Mouse (Mus musculus) gastrocnemius, adult 18-20 months (tissue): ENCODE data around the gene Snap47. TPM values are rescaled to one million over a fixed set of nuclear protein-coding genes. Genes with fewer than 3 reads are reported as not detected.

Experiments used
- DNase-seq: peaks from one replicate; pipeline ENCODE4 v3.0.0; 2021; ENCODE audit warnings: low spot score
- total RNA-seq, 2 experiments: library from RNA; stranded (reverse); gene quantifications; 2 replicates each; pipeline ENCODE4 v1.2.3; 2021

Gene Snap47
- total RNA-seq, 2 experiments from 2014 or later: 23.9 to 24.2 TPM

DNA sequence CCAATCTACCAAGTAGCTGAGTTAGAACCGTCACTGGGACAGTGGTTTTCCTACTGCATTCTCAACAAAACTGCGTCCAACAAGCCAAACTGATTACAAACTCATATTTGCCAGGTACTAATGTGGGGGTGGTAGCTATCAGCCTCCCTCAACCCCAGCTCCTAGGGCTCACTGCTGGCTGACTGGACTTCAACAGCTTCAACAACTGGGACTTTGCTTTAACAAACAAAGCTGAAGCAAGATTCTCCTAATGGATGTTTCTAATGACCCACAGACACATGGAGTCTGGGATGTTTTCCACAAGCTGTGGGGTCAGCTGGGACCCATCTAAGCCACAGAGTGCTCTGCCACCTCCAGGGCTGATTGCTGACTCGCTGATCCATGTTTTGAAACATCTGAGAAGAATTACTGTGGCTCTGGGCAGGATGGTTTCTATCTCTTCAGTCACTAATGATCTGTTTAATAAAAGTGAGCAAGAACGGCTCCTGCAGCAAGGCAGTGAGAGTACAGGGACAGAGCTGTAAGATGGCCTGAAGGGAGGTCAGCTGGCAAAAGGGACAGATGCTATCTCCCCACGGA lies 27.9 kb downstream of the Snap47 start:
- no peak for DNase-seq

DNA sequence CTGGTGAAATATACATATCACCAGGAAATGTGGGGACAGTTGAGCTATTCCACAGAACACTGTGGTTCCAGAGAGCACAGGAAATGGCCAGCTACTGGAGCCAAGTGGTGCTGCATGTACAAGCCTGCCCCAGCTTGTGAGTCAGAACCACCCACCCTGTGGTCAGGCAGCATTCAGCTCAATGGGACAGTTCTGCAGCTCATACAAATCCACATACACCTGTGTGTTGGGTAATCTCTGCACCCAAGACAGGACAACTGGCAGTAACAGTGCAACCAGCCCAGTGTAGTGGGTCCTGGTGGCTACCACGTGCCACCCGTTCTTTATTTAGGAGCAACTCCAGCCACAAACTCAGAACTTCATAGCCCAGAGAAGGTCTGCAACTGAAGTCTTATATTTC lies 29.0 kb downstream of the Snap47 start:
- no peak for DNase-seq

DNA sequence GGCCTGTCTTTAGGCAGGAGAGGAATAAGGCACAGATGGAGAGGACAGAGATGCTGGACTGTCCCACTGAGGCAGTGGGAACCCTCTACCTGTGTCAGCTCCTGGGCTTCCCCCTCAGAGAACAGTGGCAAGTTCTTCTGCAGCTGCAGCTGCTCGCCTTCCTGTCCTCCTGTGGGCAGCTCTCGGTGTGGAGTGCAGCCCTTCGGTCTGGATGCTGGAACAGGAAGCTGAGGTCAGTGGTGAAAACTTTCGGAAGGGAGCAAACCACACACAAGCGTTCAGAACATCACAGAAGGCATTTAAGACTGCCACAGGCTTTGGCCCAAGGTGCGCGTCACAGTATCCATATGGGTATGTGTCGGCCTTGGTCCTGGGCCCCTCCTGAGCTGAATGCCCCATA lies 29.6 kb downstream of the Snap47 start:
- no peak for DNase-seq

DNA sequence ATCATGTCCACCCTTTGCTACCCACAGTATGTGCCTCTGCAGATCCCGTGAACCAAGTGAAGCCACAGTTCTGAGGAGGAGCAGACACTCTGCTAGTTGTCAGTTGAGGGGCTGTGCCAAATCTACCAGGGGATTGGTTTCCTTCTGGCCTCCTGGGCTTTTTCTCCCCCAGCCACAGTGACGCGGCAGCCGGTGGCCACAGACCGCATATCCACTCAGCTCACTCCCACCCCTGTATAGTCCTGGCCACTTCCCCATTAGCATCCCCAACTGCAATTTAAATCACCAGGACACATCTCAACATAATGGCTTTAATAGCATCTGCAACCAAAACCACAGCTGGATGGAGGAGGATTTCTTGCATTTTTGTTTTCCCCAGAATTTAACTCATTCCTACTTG lies 32.3 kb downstream of the Snap47 start:
- no peak for DNase-seq

DNA sequence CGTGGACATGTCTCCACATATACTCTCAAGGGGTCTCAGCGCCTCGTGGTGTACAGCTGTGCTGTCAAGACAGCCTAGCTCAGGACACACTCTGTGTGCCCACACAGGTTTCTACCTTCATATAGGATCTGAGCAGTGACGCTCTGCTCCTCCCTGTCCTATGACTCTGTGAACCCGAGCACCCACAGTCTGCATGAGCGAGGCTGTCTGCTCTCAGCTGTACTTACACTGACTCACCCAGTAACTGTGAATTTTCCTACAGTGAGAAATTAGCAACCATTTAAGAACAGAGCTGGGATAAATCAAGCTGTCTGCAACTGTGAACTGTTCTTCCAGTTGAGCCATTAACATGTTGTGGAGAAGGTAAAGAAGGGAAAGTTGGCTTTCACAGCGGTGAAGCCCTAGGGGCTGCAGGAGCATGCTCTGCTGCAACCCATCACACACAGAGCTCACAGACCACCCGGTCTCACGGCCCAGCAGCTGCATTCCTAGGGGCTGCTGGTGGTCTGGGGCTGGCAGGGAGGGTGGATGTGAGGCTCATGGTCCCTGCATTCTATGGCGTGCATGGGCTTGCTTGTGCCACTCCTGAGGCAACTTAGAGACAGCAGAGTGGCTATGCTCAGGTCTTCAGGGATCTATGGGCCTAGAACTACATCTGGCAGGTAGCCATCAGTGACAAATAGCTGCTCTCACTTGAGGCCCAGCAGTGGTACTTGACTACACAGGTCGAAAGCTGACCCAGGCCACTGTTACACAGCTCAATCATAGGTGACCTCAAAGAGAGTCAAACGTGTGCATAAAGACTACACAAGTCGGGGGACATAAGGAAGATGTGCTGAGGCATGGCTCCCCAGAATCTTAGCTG lies 37.8 kb downstream of the Snap47 start:
- DNase-seq: no peak

DNA sequence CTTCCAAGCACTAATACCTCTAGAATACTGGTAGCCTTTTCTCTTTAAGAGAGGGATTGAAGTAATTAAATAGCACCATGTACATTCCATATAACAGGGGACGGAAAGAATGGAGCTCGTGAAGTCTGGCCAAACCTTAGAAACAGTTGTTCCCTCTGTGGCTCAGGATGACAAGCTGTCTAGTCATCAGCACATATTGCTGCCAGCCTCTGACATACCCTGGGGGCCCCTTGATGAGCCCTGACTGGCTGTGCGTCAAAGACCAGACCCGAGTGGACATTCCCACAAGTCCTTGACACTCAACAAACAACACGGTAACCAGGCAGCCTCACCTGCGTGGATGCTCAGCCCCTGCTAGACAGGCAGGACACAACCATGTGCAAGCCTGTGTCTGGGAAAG lies 38.9 kb downstream of the Snap47 start:
- no peak for DNase-seq

DNA sequence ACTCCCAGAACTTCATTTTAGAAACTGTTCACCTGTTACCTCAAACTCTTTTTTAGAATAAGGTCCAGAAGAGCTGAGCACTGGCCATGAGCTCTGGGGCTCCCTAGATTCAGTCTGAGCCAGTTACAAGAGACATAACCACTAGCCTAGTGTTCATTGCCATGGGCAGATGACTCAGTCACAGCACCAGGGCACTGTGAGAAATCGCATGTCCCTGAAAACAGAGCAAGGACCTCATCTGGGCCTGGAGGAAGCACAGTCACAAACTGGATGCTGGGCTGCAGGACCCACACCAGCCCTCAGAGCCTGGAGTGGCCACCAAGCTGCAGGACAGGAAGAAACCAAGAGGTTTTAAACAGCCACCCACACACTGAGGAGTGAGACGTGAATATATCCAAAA lies 40.1 kb downstream of the Snap47 start:
- DNase-seq: no peak

DNA sequence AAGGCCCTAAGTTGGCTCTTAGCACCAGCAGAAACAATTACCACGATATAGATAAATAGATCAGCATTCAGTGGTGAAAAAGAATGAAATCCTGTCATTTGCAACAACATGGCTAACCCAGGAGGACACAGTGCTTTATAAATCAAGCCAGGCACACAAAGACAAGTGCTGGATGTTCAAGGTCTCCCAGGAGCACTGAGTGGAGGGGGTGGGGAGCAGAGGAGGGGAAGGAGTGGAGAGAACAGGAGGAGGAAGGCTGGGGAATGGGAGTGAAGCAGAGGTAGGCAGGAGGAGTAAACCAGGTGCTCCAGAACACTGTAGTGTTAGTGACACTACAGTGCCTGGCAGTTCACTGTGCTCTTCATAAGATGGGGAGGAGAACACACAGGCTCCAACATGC lies 45.2 kb downstream of the Snap47 start:
- DNase-seq: no peak

DNA sequence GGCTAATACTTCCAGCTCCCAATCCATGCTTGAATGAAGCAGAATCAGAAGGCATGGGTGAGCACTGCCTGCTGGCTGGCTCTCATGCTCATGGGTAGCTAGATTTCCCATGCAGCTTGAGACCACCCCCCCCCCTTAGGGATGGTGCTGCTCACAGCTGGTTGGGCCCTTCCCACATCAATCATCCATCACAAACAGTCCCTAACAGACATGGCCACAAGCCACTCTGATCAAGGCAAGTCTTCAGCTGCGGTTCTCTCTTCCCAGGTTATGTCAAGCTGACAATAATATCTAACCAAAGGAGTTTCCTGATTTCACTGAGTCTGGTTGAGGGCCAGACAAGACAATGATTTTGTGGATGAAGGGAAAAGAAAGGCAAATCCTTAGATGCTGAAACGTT lies 50.1 kb downstream of the Snap47 start:
- no peak for DNase-seq

DNA sequence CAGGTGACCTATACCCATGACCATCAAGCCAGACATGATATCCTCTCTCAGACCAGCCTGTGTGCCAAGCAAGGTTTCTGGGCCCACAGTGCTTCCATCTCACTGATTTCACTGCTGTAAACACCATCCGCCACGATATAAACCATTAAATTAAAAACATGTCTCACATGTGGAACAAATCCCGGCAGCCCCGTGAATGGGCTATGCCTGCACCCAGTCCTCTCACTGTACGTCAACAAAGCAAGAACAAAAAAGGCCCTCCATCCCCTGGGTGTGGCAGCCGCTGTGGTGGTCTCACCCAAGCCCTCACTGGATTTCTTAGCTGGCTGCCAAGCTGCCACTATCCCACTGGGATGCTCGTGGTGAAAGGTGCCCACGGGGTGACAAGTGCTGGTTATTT lies 51.2 kb downstream of the Snap47 start:
- DNase-seq: no peak

DNA sequence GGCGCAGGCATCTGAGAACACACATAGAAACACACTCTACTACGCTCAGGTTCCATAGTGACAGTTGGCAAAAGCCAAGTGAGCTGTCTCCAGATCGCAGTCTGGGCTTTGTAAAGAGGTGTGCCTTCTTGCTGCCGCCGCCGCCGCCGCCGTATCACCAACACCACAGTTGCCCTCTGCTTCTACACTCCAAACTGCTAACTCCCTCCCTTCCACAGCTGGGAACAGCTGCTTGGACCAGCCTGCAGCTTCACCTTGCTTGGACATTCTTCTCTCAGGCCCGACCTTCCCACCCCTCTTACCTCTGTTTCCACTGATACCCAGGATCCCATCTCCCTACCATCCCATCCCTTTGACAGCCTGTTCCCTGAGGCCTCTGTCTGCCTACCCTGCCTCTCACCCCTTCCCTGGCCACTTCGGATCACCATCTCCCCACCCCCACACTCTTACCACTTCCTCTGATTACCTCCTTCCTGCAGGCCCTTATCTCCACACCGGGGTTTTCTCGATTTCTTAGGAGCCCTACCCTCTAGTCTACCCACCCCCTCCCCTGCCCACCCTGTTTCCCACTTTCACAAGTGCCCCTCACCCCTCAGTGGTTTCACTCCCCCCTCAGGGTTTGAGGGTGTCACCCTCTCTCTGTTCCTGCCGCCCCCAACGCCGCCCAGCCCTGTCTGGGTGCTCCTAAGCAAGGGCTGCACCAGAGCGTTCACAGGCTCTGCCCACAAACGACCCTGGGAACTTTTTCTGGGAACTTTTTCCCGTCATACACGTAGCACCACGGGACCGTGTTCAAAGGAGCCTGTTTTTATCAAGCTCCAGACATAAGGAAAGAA lies 53.2 kb downstream of the Snap47 start:
- DNase-seq: no peak

DNA sequence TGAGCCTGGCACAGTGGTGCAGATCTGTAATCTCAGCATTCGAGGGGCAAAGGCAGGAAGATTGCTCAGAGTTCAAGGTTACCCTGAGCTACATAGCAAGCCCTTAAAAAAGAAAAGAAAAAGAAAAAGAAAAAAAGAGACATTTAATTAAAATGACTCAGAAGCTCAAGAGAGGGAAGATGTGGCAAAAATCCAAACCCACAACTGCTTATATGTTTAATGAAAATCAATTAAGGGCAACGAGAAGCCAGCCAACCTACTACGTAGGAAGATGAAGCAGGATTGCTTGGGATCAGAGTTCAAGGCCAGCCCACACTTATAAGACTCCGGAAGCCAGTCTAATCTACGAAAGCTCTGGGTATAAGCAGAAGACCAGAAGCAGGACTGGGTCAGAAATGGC lies 56.5 kb downstream of the Snap47 start:
- no peak for DNase-seq

DNA sequence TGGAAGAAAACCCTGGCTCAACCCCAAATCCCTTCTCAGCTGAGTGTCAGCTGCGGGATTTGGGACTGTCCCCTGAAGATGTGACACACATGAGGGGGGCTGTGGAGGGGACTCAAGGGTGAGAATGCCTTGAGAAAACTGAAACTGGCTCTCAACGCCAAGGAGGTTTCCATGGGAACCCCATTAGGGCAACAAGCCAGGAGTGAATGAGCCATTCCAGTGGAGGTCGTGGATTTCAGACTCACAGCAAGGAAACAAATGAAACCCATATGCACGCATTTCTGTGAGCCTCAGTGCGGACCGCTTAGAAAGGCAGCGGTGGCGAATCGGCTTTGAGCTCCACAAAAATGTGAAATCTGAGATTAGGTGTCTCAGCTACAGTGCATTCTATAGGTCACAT lies 57.4 kb downstream of the Snap47 start:
- DNase-seq: peak; percentile 16

DNA sequence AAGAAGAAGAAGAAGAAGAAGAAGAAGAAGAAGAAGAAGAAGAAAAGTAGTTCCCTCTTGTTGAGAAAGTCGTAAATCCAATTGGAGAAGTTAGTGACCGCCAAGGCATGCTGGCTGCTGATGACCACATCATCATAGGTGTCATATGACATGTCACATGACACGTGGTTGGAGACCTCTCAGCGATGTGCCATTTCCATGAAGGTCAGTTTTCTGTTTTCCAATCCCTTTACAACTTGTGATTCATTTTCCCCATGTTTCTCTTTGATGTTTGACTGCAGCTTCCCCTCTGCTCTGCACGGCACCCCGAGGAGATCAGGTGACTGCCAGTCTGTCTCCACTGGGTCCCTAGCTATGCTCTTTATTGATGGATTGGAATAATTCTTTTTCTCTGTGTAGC lies 58.7 kb downstream of the Snap47 start:
- DNase-seq: no peak

DNA sequence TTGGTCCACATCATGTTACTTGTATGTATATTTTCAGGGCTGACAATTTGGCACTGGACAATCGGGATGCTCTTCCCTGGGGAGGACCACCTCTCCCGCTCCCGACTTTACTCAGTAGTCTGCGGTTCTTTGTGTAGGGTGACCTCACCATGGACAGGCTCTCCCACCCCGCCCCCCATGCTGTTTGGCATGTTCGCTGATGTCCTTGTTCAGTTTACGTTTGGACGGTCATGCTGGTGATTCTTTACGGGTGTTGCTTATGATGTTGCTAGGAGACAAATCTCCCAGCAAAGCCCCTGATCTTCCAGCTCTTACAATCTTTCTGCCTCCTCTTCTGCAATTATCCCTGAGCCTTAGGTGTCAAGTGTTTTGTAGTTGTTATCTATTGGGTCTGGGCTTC lies 60.5 kb downstream of the Snap47 start:
- no peak for DNase-seq

DNA sequence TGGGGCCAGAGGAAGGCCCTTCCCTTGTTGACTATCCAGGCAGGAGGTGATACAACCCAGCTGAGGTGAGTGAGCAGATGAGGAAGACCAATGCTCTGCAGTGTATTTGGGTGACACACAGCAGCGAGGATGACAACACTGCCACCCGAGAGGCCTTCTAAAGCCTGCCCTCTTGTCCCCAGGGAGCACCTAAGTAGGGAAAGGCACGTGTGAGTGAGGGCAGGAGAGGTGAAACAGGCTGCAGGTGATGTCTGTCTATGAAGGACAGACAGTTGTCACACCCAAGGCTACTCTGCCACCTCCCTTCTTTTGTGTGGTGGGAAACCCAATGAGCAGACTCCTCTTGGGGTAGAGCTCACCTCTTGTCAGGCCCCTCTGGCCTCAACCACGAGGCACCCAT lies 61.4 kb downstream of the Snap47 start:
- no peak for DNase-seq

DNA sequence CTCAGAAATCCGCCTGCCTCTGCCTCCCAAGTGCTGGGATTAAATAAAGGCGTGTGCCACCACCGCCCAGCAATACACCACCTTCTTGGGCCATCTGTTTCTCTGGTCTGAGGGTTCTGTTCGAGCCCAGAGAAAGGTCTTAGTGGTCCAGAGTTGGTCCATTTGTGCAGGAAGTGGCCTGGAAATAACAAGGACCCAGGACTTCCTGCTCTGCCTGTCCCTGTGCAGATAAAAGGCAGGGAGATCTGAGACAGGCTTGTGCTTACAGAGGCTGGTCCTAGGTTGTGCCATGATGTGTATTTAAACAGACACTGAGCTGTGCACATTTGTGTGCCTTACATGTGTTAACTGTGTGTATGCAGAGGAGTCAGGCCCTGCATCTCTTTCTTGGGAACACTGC lies 62.2 kb downstream of the Snap47 start:
- DNase-seq: no peak

DNA sequence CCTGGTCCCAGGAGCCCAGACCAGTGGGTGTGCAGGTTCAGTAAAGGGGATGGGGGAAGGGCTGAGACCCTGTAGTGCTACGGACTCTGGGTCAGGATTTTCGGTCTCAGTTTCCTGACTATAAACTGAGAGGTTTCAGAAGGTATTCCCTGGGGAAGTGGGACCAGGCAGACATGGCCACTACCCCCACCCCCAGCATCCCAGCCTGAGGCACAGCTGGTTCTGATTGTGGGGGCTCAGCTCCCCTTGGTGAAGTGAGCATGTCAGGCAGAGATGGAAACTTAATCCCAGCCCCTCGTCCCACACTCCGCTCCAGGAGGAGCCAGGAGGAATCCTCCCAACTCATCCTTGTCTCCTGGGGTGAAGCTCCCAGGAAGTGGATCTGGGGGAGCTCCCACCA lies 63.5 kb downstream of the Snap47 start:
- no peak for DNase-seq

DNA sequence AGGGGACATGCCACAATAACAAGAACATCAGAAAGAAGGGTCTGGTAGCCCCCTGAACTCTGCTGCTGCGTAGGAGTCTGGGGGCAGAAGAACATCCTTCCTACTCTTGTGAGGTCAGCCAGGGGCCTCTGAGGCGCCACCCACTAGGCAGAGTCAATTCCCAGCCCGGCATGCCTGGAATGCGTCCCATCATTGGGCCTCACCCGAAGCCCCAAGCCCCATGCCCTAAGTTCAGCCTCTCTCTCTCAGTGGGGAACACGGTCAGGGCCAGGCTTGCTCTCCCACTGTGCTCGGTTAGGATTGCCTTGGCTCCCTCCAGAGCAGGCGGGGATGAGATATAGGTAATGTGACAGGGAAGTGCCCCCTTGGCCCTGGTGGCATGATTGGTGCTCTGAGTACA lies 65.9 kb downstream of the Snap47 start:
- no peak for DNase-seq

DNA sequence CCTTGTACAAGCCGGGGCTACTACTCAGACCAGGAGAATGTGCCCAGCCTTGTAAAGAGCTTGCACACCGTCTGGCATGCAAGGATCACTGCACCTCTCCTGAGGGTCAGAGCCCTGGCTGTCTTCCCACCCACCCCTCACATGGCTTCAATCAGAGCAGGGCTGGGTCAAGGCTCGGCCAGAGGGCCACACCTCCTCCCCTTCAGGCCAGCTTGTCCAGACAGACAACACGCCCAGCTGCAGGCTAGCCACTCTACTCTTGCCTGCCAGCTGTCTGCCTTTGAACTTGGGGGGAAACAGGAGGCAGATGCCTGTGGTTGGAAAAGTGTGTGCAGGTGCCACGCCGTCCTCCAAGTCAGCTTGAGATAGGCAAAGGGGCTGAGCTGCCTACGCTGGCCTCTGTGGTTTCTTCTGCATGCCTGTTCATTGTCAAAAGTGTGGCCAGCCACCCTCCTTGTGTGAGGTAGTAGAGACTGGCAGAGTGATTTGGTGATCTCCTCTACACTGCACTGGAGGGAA lies 66.5 kb downstream of the Snap47 start:
- DNase-seq: peak; percentile 27

DNA sequence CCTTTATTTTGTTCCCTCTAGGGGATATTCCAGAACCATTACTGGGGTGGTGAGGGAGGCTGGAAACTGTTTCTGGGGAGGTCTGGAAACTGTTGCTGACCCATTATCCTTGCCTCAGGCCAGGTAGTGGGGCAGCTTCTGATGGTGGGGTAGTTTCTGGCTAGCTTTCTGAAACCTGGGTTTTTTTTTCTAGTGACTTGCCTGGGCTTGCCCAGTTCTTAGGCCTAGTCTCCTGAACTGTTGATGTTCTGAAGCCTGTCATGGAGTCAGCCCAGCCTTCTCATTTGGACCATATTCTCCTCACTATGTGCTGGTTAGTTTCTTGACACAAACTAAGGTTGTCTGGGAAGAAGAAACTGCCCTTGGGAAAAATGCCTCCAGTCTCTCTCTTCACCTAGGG lies 71.4 kb downstream of the Snap47 start:
- DNase-seq: no peak

DNA sequence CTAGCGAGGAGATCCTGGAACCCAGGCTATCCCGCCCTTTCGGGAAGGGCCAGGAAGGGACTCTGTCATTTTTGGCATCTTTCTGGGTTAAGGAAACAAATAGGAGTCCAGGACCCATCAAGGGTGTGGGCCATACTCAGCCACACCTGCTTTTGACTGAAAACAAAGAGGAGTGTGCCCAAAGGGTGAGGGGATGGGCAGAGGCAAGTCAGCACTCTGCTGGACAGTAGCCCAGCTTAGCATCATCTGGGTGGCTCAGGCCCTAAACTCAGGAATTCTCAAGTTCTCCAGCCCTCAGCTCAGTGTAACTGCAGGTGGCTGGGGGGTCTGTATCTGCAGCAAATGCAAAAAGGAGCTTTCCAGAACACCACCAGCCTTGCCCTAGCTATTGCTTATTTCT lies 73.0 kb downstream of the Snap47 start:
- DNase-seq: peak; percentile 15
